Comparison of ENCODE assay signal across 7 mouse cellular contexts in genomic region chr17:70847086-70847485, GRCm38 (mm10). TPM values are rescaled to one million over a fixed set of nuclear protein-coding genes. Genes with fewer than 3 reads are reported as not detected.
A peak's percentile ranks its signal among the peaks of the same experiment; 100 is the strongest.
DNase-seq lines count a peak whose midpoint lies in the region; ATAC-seq and TF ChIP-seq lines count a peak whose summit lies in the region.

No protein-coding gene starts in this region.

- H3K4me1 ChIP-seq in lung, embryonic 14.5 days (ENCODE audit: insufficient read depth) = peaks cover 11% of the 10 kb centered on the region

- peak overlapping the region; percentile 80; the same call in 1 of the 2 replicates for H3K4me3 ChIP-seq in lung, embryonic 14.5 days (ENCODE audit: low read depth, low read length)

- peak; percentile 85 for DNase-seq in CD4-positive, CD25-positive, alpha-beta regulatory T cell, adult 2 months (ENCODE audit: low read depth, low spot score)
- DNase-seq in MN1 (ENCODE audit: low spot score) = peak; percentile 71
- DNase-seq in kidney, adult 11 months = peak; percentile 36
- peak; percentile 91 for DNase-seq in lung, embryonic 14.5 days
- peak; percentile 69 for DNase-seq in retina, postnatal 1 day
- DNase-seq in urinary bladder, postnatal 4 days (ENCODE audit: low spot score in 2 of 2) = no peak

- H3K9me3 ChIP-seq in lung, embryonic 14.5 days (ENCODE audit: low read depth, low read length) = no peaks in the 10 kb centered on the region

- no peaks in the 10 kb centered on the region for H3K27me3 ChIP-seq in lung, embryonic 14.5 days (ENCODE audit: insufficient read depth, low read length)

- ATAC-seq in granulocyte monocyte progenitor cell, adult 5-6 weeks (replicated peaks; ENCODE audit: poor library complexity, severe bottlenecking) = peak; percentile 9; the same call in 1 of the 2 replicates
- no peak for ATAC-seq in lung, embryonic 14.5 days (ENCODE audit: insufficient read depth)

- TF ChIP-seq CTCF in lung, embryonic 14.5 days (IDR thresholded peaks at IDR 0.05; ENCODE audit: low read depth) = peak; percentile 66

- H3K9ac ChIP-seq in lung, embryonic 14.5 days = peak overlapping the region; percentile 55

- peaks cover 40% of the 10 kb centered on the region for H3K36me3 ChIP-seq in lung, embryonic 14.5 days (ENCODE audit: insufficient read depth)

- peak overlapping the region; percentile 95 for H3K4me2 ChIP-seq in lung, embryonic 14.5 days

- 1% methylated on average over 4 of the region's 4 CpGs for WGBS in lung, embryonic 14.5 days

- H3K27ac ChIP-seq in lung, embryonic 14.5 days (ENCODE audit: low read depth) = no peak overlapping the region; the same call in 1 of the 2 replicates

RNA-seq across cellular contexts. Expression of gene Tgif1, which starts 6.3 kb away (rescaled TPM):
- total RNA-seq in granulocyte monocyte progenitor cell, adult 5-6 weeks (2014; fragmentation: Nextera tagmentation) = 80.0 and 87.9 TPM in 2 replicates
- 33.9 and 48.5 TPM in 2 replicates for total RNA-seq in granulocyte monocyte progenitor cell, adult 5-6 weeks (2017)
- 60.3 and 63.1 TPM in 2 replicates for polyA plus RNA-seq in lung, embryonic 14.5 days (2014; fragmentation: Nextera tagmentation; extraction: Ambion mirVana)

Comparison
In these comparisons a context has a peak if more than half of its experiments do, and no peak if none do; other contexts are left out.
1. DNase-seq: peak in CD4-positive, CD25-positive, alpha-beta regulatory T cell, adult 2 months (single experiment), MN1 (single experiment), kidney, adult 11 months (single experiment), lung, embryonic 14.5 days (single experiment) and retina, postnatal 1 day (single experiment); none in urinary bladder, postnatal 4 days (0 of 2).